Mouse (Mus musculus) limb, embryonic 11.5 days (tissue): ENCODE measurements around the gene A030005K14Rik. TPM values are rescaled to one million over a fixed set of nuclear protein-coding genes. Genes with fewer than 3 reads are reported as not detected.

Experiments used
- ATAC-seq: fragments of 200-750 bp; cut with Nextera tagmentation; 2 replicates; pipeline ENCODE4 v1.8.0; 2017; ENCODE audit warnings: low read depth; ENCODE audit not compliant: insufficient number of reproducible peaks, low FRiP score, low TSS enrichment
- DNase-seq: peaks from one replicate; pipeline ENCODE4 v3.0.0-alpha.2; 2015; ENCODE audit warnings: low spot score
- H3K27ac ChIP-seq: fragments of 300-500 bp; sonication (generic); replicated peaks from 2 replicates; pipeline ENCODE4 v1.5.1; 2014; ENCODE audit warnings: low read depth, mild to moderate bottlenecking, low read length
- H3K27me3 ChIP-seq: fragments of 300-500 bp; sonication (generic); 2 replicates; pipeline ENCODE4 v1.6.1; 2014; ENCODE audit warnings: mild to moderate bottlenecking, low read length, mixed read lengths; ENCODE audit not compliant: control insufficient read depth, insufficient read depth
- H3K36me3 ChIP-seq: fragments of 300-500 bp; sonication (generic); 2 replicates; pipeline ENCODE4 v1.6.1; 2014; ENCODE audit warnings: mild to moderate bottlenecking, low read length, moderate library complexity, mixed read lengths; ENCODE audit not compliant: control insufficient read depth, insufficient read depth
- H3K4me1 ChIP-seq: fragments of 300-500 bp; sonication (generic); 2 replicates; pipeline ENCODE4 v1.6.1; 2014; ENCODE audit warnings: low read length, mixed read lengths; ENCODE audit not compliant: control insufficient read depth, insufficient read depth
- H3K4me2 ChIP-seq: fragments of 300-500 bp; sonication (generic); 2 replicates; pipeline ENCODE4 v1.6.1; 2014; ENCODE audit warnings: low read depth, mild to moderate bottlenecking, moderate library complexity; ENCODE audit not compliant: severe bottlenecking
- H3K4me3 ChIP-seq: fragments of 300-500 bp; sonication (generic); 2 replicates; pipeline ENCODE4 v1.5.1; 2014; ENCODE audit warnings: low read depth, low read length
- H3K9ac ChIP-seq: fragments of 300-500 bp; sonication (generic); 2 replicates; pipeline ENCODE4 v1.6.1; 2014; ENCODE audit warnings: mild to moderate bottlenecking, low read length
- H3K9me3 ChIP-seq: fragments of 300-500 bp; sonication (generic); 2 replicates; pipeline ENCODE4 v1.6.1; 2016; ENCODE audit warnings: low read length; ENCODE audit not compliant: control insufficient read depth
- WGBS: fragments of 180-500 bp; shearing (Covaris S2); extraction: QIAGEN DNeasy Blood & Tissue Kit; methylation state at CpG from one replicate; pipeline ENCODE4 v1.1.7; 2014; 5-methylcytosine and 5-hydroxymethylcytosine counted together
- polyA plus RNA-seq: library from polyadenylated mRNA; unstranded; fragments of >200 nt; fragmentation: Nextera tagmentation; extraction: Ambion mirVana; gene quantifications from 2 replicates; pipeline ENCODE4 v1.2.1, GENCODE M21; 2014

Gene A030005K14Rik
- polyA plus RNA-seq, 1 experiment from 2014 or later = not detected

GRCm38 (mm10) chr1:83077016-83077415, 17.8 kb upstream of the A030005K14Rik start:
- Histone ChIP-seq H3K9me3 (no peaks in the 10 kb centered on the region), H3K27me3 (no peaks in the 10 kb centered on the region), H3K4me3 (no peak overlapping the region), H3K27ac (no peak overlapping the region), H3K36me3 (no peaks in the 10 kb centered on the region), H3K9ac (no peak overlapping the region), H3K4me1 (no peaks in the 10 kb centered on the region), H3K4me2 (no peak overlapping the region)
- WGBS = 81% methylated on average over 6 of the region's 6 CpGs
- DNase-seq (no peak), ATAC-seq (no peak)

DNA sequence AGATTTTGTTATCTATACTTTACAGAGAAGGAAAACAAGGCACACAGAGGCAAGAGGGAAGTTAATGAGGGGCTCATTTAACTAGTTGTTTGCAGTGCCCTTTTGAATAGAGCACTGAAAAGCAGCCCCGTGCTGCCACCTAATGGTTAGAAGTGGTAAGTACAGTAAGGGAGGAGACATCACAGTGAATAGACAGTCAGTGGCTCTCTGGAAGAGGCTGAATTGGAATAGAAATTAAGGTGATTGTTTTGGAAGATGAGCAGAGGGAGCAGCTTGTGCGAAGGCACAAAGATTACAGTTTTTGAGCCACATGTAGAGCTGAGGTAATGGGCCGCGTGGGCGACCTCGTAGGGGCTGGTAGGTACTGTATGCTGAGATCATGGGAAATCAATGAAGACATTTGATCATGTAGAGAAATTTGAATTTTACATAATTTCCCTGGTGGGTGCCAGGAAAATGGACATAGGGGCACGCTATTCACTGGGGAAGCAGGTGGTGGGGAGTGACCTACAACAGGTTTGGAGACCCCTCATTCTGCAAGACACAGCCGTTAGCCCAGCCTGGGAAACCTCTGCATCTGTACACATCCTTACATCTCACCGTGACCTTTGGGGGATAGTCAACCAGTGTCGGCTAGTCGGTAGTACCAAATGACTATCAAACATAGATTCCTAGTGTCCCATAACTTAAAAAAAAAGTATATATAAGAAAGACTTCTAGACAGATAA, 17.2 kb upstream of the A030005K14Rik start:
- Histone ChIP-seq H3K9me3 (no peaks in the 10 kb centered on the region), H3K4me1 (no peaks in the 10 kb centered on the region), H3K4me3 (no peak overlapping the region), H3K4me2 (no peak overlapping the region), H3K27me3 (no peaks in the 10 kb centered on the region), H3K36me3 (no peaks in the 10 kb centered on the region), H3K27ac (no peak overlapping the region), H3K9ac (no peak overlapping the region)
- WGBS = 45% methylated on average over 11 of the region's 11 CpGs
- ATAC-seq = 0 out of 2 replicates have a peak, but pooled peaks have one; percentile 39
- DNase-seq = peak; percentile 66

DNA sequence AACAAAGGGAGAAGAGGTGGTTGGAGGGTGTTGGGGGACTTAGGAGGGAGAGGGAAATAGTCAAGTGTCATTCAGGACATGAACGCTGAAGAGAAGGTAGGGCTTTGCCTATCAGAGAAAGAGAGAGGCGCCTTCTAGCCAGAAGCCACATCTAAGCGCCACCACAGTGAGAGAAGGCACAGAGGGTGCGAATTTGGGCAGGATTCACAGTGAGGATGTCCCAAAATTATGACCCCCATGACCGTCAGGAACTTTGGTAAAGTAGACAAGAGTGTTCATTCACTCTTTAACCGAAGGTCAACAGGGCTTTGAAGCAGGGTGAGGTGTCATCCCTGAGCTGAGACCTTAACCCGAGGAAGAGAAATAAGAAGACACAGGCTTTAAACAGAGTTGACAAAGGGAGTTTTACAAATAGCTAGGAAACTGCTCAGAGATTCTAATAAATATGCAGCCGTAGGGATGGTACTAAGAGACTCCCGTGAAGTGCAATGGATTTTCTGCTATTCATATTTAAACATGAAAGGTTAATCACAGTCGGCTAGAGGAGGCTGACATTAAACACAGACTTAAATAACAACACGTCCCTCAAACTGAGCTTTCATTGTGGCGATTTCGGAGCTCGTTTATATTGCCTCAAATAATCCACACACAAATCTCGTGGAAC, 16.5 kb upstream of the A030005K14Rik start:
- Histone ChIP-seq H3K27me3 (no peaks in the 10 kb centered on the region), H3K4me3 (no peak overlapping the region), H3K9me3 (no peaks in the 10 kb centered on the region), H3K27ac (no peak overlapping the region), H3K4me1 (no peaks in the 10 kb centered on the region), H3K9ac (no peak overlapping the region), H3K36me3 (no peaks in the 10 kb centered on the region), H3K4me2 (no peak overlapping the region)
- no peak for DNase-seq
- ATAC-seq = no peak
- 47% methylated on average over 15 of the region's 15 CpGs for WGBS

GRCm38 (mm10) chr1:83067205-83067604, 8.0 kb upstream of the A030005K14Rik start:
- ATAC-seq = no peak
- Histone ChIP-seq H3K27me3 (no peaks in the 10 kb centered on the region), H3K27ac (no peak overlapping the region), H3K9me3 (no peaks in the 10 kb centered on the region), H3K4me3 (no peak overlapping the region), H3K4me2 (no peak overlapping the region), H3K36me3 (no peaks in the 10 kb centered on the region), H3K4me1 (no peaks in the 10 kb centered on the region), H3K9ac (no peak overlapping the region)
- DNase-seq = no peak
- 92% methylated on average over 10 of the region's 10 CpGs for WGBS

DNA sequence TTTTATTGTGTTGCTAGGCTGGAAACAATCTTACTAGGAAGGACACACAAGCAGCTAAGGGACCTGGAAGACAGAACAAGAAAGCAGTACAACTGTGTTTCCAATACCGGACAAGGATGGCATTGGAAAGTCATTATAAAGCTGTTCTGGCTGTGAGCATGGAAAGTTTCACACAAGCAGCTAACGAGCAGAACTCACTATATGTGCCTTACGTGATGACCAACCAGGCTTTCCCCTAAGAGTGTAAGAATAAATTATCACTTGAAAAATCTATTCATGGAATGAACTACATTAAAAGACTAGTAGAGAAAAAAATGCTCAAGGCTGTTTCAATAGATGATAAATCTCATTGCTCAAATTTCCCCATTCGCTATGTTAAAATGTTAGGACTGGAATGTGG, 7.4 kb upstream of the A030005K14Rik start:
- H3K36me3 ChIP-seq = no peaks in the 10 kb centered on the region
- H3K9me3 ChIP-seq = no peaks in the 10 kb centered on the region
- no peak overlapping the region for H3K9ac ChIP-seq
- DNase-seq (no peak), ATAC-seq (no peak)
- 89% methylated on average over 4 of the region's 4 CpGs for WGBS
- H3K4me1 ChIP-seq = no peaks in the 10 kb centered on the region
- no peak overlapping the region for H3K27ac ChIP-seq
- no peaks in the 10 kb centered on the region for H3K27me3 ChIP-seq
- no peak overlapping the region for H3K4me3 ChIP-seq
- H3K4me2 ChIP-seq = no peak overlapping the region

DNA sequence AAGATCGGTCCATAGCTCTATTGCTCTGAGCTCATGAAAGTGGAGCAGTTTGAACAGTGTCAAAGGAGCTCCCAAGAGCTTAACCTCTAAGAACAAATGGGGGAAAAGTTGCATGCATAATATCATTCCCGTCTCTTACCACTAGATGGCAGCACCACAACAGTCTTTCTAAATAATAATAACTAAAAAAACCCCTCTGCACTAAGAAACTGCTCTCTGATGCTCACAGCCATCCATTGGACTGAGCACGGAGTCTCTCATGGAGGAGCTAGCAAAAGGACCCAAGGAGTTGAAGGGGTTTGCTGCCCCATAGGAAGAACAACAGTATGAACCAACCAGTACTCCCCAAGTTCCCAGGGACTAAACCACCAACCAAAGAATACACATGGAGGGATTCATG, 5.7 kb upstream of the A030005K14Rik start:
- ATAC-seq = 0 out of 2 replicates have a peak, but pooled peaks have one; percentile 47
- peak; percentile 39 for DNase-seq

DNA sequence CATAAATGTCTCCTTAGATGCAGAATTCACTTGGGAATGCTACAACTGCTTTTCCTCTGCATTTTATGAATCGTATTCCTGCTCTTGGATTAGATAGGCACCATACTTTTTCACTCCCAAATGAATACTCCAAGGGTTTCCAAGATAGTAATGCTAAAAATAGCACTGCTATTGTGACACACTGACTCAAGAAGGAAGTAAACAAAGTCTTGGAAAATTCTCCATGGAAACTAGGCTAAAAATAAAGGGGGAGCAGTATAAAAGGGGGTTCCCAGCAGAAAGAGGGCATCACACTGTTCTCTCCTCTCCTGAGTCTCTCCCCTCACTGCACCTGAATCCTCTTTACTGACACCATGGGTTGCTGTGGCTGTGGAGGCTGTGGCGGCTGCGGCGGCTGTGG, 1.5 kb upstream of the A030005K14Rik start, which contains the start of gene Krtap28-13:
Gene Krtap28-13, plus strand, starts transcription at position 288 of the 400 bp plus-strand sequence.
- Histone ChIP-seq H3K27me3 (no peaks in the 10 kb centered on the region), H3K4me1 (no peaks in the 10 kb centered on the region), H3K9me3 (no peaks in the 10 kb centered on the region), H3K36me3 (no peaks in the 10 kb centered on the region), H3K4me2 (no peak within 1 kb of the TSS), H3K4me3 (no peak within 1 kb of the TSS), H3K9ac (no peak within 1 kb of the TSS), H3K27ac (no peak within 1 kb of the TSS)
- ATAC-seq (no peak), DNase-seq (no peak)
- 87% methylated on average over 4 of the region's 4 CpGs for WGBS

More for the DNA sequence above, 5.7 kb upstream of the A030005K14Rik start:
- no peaks in the 10 kb centered on the region for H3K27me3 ChIP-seq
- no peak overlapping the region for H3K27ac ChIP-seq
- no peaks in the 10 kb centered on the region for H3K4me1 ChIP-seq
- WGBS = 24% methylated on average over 3 of the region's 3 CpGs
- H3K36me3 ChIP-seq = no peaks in the 10 kb centered on the region
- no peak overlapping the region for H3K9ac ChIP-seq
- H3K9me3 ChIP-seq = no peaks in the 10 kb centered on the region
- H3K4me3 ChIP-seq = no peak overlapping the region
- no peak overlapping the region for H3K4me2 ChIP-seq

- no peak for ATAC-seq
- WGBS = 33% methylated on average over 1 of the region's 1 CpGs
- no peaks in the 10 kb centered on the region for H3K36me3 ChIP-seq
These were observed 697 bp downstream of the A030005K14Rik start for GRCm38 (mm10) chr1:83058481-83058880.

More at GRCm38 (mm10) chr1:83058481-83058880, 697 bp downstream of the A030005K14Rik start:
- no peak overlapping the region for H3K9ac ChIP-seq
- no peak overlapping the region for H3K4me2 ChIP-seq
- no peak for DNase-seq
- no peaks in the 10 kb centered on the region for H3K4me1 ChIP-seq
- H3K9me3 ChIP-seq = no peaks in the 10 kb centered on the region
- H3K27me3 ChIP-seq = no peaks in the 10 kb centered on the region
- no peak overlapping the region for H3K4me3 ChIP-seq
- H3K27ac ChIP-seq = no peak overlapping the region
